Mouse (Mus musculus): ENCODE measurements around the gene Olfr530. TPM values are rescaled to one million over a fixed set of nuclear protein-coding genes. Genes with fewer than 3 reads are reported as not detected.

Olfr530 gene
- polyA plus RNA-seq (2014; fragmentation: Nextera tagmentation; extraction: Ambion mirVana), result not detected in 2 replicates

DNA sequence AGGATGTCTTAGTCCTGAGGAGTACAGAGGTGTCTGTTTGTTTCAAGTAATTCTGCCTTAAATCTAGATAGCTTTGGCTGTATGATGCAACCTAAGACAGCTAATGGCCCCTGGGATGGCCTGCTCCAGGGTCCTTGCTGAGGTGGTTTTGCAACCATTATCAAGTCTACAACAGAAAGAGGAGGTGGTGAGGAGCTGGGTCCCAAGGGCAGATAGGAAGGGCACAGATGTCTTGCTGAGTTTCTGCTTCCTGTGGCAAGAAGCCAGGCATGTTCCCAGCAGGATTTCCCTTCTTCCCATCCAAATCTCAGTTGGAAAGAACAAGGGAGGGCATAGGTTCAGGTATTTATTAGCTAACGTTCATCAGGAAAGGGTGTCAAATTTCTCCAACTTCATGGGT lies at the start of gene Olfr530:
Olfr530 (minus strand) TSS at position 101 of the 400 bp plus-strand sequence.
- ATAC-seq (ENCODE audit: insufficient read depth), result no peak
- 38% methylated on average over 1 of the region's 1 CpGs for WGBS
- no peaks in the 10 kb centered on the region for H3K27me3 ChIP-seq (ENCODE audit: insufficient read depth, low read length)
- no peak within 1 kb of the TSS for H3K9ac ChIP-seq
- no peak within 1 kb of the TSS for H3K4me2 ChIP-seq
- H3K9me3 ChIP-seq (ENCODE audit: low read depth, low read length), result no peaks in the 10 kb centered on the region
- H3K4me3 ChIP-seq (ENCODE audit: low read depth, low read length), result no peak within 1 kb of the TSS
- no peak for DNase-seq
- TF ChIP-seq CTCF (IDR thresholded peaks at IDR 0.05; ENCODE audit: low read depth), result no peak
- H3K4me1 ChIP-seq (ENCODE audit: insufficient read depth), result no peaks in the 10 kb centered on the region
- H3K27ac ChIP-seq (ENCODE audit: low read depth), result no peak within 1 kb of the TSS
- no peaks in the 10 kb centered on the region for H3K36me3 ChIP-seq (ENCODE audit: insufficient read depth)

DNA sequence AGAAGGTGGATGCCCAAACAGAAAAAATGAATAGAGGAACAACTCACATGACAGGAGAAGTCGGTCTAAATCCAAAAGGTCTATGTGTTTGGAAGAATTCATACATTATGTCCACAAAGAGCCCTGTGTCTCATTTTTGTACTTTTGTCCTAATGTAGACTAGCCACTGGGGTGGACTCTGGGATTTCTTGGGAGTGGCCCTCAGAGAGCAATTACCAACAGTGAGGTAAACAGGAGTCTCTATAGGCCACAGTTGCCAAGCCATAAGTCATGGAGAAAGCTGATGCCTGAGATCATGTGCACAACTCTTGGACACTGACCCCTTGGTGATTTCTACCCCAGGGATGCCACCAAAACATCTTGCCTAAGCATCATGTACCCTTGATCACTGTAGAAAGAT lies 45.4 kb upstream of the Olfr530 start, which contains the start of gene Olfr532:
Olfr532 (minus strand) TSS at position 101 of the 400 bp plus-strand sequence.
- no peak for TF ChIP-seq CTCF (IDR thresholded peaks at IDR 0.05; ENCODE audit: low read depth)
- no peaks in the 10 kb centered on the region for H3K9me3 ChIP-seq (ENCODE audit: low read depth, low read length)
- no peak within 1 kb of the TSS for H3K9ac ChIP-seq
- H3K4me2 ChIP-seq, result no peak within 1 kb of the TSS
- no peaks in the 10 kb centered on the region for H3K27me3 ChIP-seq (ENCODE audit: insufficient read depth, low read length)
- DNase-seq (no peak), ATAC-seq (ENCODE audit: insufficient read depth) (no peak)
- no peak within 1 kb of the TSS for H3K27ac ChIP-seq (ENCODE audit: low read depth)
- 100% methylated on average over 1 of the region's 1 CpGs for WGBS
- H3K36me3 ChIP-seq (ENCODE audit: insufficient read depth), result no peaks in the 10 kb centered on the region
- no peak within 1 kb of the TSS for H3K4me3 ChIP-seq (ENCODE audit: low read depth, low read length)
- no peaks in the 10 kb centered on the region for H3K4me1 ChIP-seq (ENCODE audit: insufficient read depth)

DNA sequence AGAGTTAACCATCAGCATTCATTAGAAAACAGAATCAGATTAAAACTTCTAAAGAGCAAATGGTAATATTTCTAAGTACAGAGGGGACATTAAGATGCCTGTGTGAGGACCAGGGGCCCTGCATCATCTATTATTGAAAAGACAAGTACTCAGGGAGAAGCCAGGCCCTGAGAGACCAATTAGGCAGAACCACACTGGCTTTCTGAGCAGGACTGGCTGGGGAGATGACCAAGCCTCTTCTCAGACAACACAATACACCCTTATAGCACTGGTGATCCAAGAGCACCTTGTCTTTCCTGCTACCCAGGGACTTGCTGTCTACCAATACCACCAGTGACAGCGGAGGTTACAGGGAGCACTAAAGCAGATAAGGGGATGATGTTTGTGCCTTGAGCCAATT lies 26.7 kb upstream of the Olfr530 start, which contains the start of gene Olfr531:
Olfr531 (minus strand) TSS at position 101 of the 400 bp plus-strand sequence.
- WGBS, result 78% methylated on average over 1 of the region's 1 CpGs

DNA sequence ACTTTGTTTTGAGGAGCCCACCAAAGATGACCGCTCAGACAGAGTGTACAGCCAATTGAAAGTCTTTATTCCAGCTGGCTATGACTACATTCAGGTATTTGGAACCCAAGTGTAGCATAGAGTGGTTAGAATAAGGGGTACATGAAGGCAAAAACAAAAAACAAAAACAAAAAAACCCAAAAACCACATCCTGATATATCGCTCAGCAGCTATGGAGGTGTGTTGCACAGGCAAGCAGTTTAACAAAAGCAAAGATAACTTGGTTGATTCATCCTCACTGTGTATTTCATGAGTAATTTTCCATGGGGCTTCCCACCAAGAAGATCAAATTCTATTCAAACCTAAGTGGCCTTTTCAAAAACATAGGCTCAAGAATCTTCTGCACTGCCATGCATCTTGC lies 780 bp upstream of the Olfr530 start:
- DNase-seq (no peak), ATAC-seq (ENCODE audit: insufficient read depth) (no peak)
- no peaks in the 10 kb centered on the region for H3K27me3 ChIP-seq (ENCODE audit: insufficient read depth, low read length)
- no peak for TF ChIP-seq CTCF (IDR thresholded peaks at IDR 0.05; ENCODE audit: low read depth)
- no peaks in the 10 kb centered on the region for H3K9me3 ChIP-seq (ENCODE audit: low read depth, low read length)
- H3K4me3 ChIP-seq (ENCODE audit: low read depth, low read length), result no peak overlapping the region
- 96% methylated on average over 2 of the region's 2 CpGs for WGBS
- no peak overlapping the region for H3K9ac ChIP-seq
- no peaks in the 10 kb centered on the region for H3K4me1 ChIP-seq (ENCODE audit: insufficient read depth)
- H3K36me3 ChIP-seq (ENCODE audit: insufficient read depth), result no peaks in the 10 kb centered on the region
- H3K4me2 ChIP-seq, result no peak overlapping the region
- no peak overlapping the region for H3K27ac ChIP-seq (ENCODE audit: low read depth)

More for the DNA sequence above, 26.7 kb upstream of the Olfr530 start, which contains the start of gene Olfr531:
- Histone ChIP-seq H3K36me3 (ENCODE audit: insufficient read depth) (no peaks in the 10 kb centered on the region), H3K4me2 (no peak within 1 kb of the TSS), H3K9me3 (ENCODE audit: low read depth, low read length) (no peaks in the 10 kb centered on the region), H3K4me3 (ENCODE audit: low read depth, low read length) (no peak within 1 kb of the TSS), H3K9ac (no peak within 1 kb of the TSS), H3K4me1 (ENCODE audit: insufficient read depth) (no peaks in the 10 kb centered on the region), H3K27ac (ENCODE audit: low read depth) (no peak within 1 kb of the TSS), H3K27me3 (ENCODE audit: insufficient read depth, low read length) (no peaks in the 10 kb centered on the region)
- no peak for DNase-seq
- no peak for TF ChIP-seq CTCF (IDR thresholded peaks at IDR 0.05; ENCODE audit: low read depth)
- ATAC-seq (ENCODE audit: insufficient read depth), result no peak

DNA sequence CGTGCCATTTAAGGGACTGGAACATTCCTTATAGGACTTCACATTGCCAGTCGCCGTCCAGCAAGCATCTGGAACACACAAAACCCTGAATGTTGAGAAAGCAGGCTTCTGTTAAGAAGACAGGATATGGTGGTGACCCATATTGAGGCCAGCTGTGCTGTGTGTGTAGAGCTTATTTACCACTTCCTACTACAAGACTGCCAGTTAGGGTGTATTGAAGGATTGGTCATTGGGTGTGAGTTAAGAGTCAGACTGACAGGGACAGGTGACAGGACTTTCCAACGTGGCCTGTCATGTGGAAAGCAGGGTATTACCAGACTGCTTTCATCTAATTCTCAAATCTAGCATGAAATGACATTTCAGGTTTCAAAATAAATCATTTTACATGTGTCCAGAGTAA lies 1.8 kb downstream of the Olfr530 start:
- Histone ChIP-seq H3K27me3 (ENCODE audit: insufficient read depth, low read length) (no peaks in the 10 kb centered on the region), H3K4me1 (ENCODE audit: insufficient read depth) (no peaks in the 10 kb centered on the region), H3K9me3 (ENCODE audit: low read depth, low read length) (no peaks in the 10 kb centered on the region), H3K27ac (ENCODE audit: low read depth) (no peak overlapping the region), H3K4me2 (no peak overlapping the region), H3K9ac (no peak overlapping the region), H3K4me3 (ENCODE audit: low read depth, low read length) (no peak overlapping the region), H3K36me3 (ENCODE audit: insufficient read depth) (no peaks in the 10 kb centered on the region)
- DNase-seq (no peak), ATAC-seq (ENCODE audit: insufficient read depth) (no peak)
- 67% methylated on average over 4 of the region's 4 CpGs for WGBS
- no peak for TF ChIP-seq CTCF (IDR thresholded peaks at IDR 0.05; ENCODE audit: low read depth)

DNA sequence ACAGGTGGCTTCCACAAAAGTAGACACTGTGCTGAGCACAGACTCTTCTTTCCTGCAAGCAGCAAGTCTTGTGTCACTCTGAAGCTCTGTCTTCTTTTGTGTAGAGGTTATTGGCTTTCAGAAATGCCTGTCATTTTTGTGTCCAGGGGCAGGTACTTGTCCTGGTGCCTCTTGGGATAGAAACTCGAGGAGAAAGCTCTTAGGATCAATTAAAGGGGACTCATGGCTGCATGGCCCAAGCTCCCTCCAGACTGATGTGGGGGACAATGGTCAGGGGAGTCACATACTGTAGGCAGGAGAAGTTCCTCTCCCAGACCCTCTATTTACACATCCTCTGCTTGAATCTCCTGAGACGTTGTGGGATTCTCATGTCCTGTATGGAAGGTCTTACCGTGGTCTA lies 14.6 kb downstream of the Olfr530 start, which contains the start of gene Olfr60:
Olfr60 (minus strand) TSS at position 101 of the 400 bp plus-strand sequence.
- no peak for DNase-seq
- H3K4me3 ChIP-seq (ENCODE audit: low read depth, low read length), result no peak within 1 kb of the TSS
- H3K9me3 ChIP-seq (ENCODE audit: low read depth, low read length), result no peaks in the 10 kb centered on the region
- H3K9ac ChIP-seq, result no peak within 1 kb of the TSS
- no peak for ATAC-seq (ENCODE audit: insufficient read depth)
- no peaks in the 10 kb centered on the region for H3K4me1 ChIP-seq (ENCODE audit: insufficient read depth)
- H3K4me2 ChIP-seq, result no peak within 1 kb of the TSS
- no peak within 1 kb of the TSS for H3K27ac ChIP-seq (ENCODE audit: low read depth)
- 64% methylated on average over 3 of the region's 3 CpGs for WGBS
- TF ChIP-seq CTCF (IDR thresholded peaks at IDR 0.05; ENCODE audit: low read depth), result no peak
- H3K27me3 ChIP-seq (ENCODE audit: insufficient read depth, low read length), result no peaks in the 10 kb centered on the region
- H3K36me3 ChIP-seq (ENCODE audit: insufficient read depth), result no peaks in the 10 kb centered on the region

DNA sequence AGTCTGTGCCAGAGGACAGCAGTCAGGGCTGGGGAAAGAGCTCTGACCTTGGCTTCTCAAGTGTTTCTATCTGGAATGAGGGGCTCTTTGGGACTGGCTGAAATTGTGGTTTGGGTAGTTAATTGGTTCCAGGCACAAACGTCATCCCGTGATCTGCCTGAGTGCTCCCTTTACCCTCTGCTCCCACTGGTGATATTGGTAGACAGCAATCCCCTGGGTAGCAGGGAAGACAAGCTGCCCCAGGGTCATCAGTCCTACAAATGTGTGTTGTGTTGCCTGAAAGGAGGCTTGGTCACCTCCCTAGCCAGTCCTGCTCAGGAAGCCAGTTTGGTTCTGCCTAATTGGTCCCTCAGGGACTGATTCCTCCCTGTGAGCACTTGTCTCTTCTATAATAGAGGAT lies 42.4 kb downstream of the Olfr530 start, which contains the start of gene Olfr527:
Olfr527 (plus strand) TSS at position 301 of the 400 bp plus-strand sequence.
- Histone ChIP-seq H3K27ac (ENCODE audit: low read depth) (no peak within 1 kb of the TSS), H3K9ac (no peak within 1 kb of the TSS), H3K4me1 (ENCODE audit: insufficient read depth) (no peaks in the 10 kb centered on the region), H3K9me3 (ENCODE audit: low read depth, low read length) (no peaks in the 10 kb centered on the region), H3K4me2 (no peak within 1 kb of the TSS), H3K27me3 (ENCODE audit: insufficient read depth, low read length) (no peaks in the 10 kb centered on the region), H3K36me3 (ENCODE audit: insufficient read depth) (no peaks in the 10 kb centered on the region), H3K4me3 (ENCODE audit: low read depth, low read length) (no peak within 1 kb of the TSS)
- ATAC-seq (ENCODE audit: insufficient read depth) (no peak), DNase-seq (no peak)
- no peak for TF ChIP-seq CTCF (IDR thresholded peaks at IDR 0.05; ENCODE audit: low read depth)
- 79% methylated on average over 2 of the region's 2 CpGs for WGBS

All from lung, embryonic 14.5 days (tissue).